In the genomic region with DNA sequence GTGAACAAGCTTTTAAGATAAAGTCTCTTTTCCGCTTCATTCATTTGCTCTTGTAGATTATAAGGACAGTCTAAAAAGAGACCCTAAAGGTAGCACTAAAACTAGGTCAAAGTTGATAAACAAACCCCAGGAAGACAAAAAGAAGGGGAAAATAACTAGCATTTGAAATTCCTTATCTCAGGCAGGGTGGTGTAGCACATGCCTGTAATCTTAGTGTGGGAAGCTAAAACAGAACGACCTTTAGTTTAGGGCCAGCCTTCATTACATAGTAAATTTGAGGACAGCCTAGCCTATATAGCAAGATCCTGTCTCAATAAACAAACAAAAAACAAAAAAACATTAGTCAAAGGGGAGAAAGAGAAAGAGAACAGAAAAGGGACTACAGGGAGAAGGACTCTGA, we compare ENCODE assay signal across 23 mouse cellular contexts. TPM values are rescaled to one million over a fixed set of nuclear protein-coding genes. Genes with fewer than 3 reads are reported as not detected.
"Had no signal": no experiment of that assay in that cellular context is flagged by ENCODE, and none has a peak within 500 bp of the region (broad histone marks: within the 10 kb centered on the region; RNA-seq: fewer than 3 reads in every experiment).

No protein-coding gene starts in this region.

- H3K4me2 ChIP-seq: lung, embryonic 15.5 days; midbrain, embryonic 12.5 days; neural tube, embryonic 13.5 days; neural tube, embryonic 15.5 days had no signal

- DNase-seq: lung, adult 2 months; lung, postnatal 14 days; lung, postnatal 36 days; midbrain, embryonic 14.5 days; retina, postnatal 1 day; right cerebral cortex, adult 18-20 months; right cerebral cortex, postnatal 25 days; right cerebral cortex, postnatal 4 days; spleen, adult 18-20 months; thymus, adult 18-20 months; thymus, postnatal 14 days; thymus, postnatal 36 days had no signal

- H3K27me3 ChIP-seq: lung, embryonic 15.5 days; megakaryocyte, embryonic 14.5 days; midbrain, embryonic 12.5 days; neural tube, embryonic 13.5 days; neural tube, embryonic 15.5 days had no signal

- H3K9me3 ChIP-seq: lung, embryonic 15.5 days; megakaryocyte, embryonic 14.5 days; midbrain, embryonic 10.5 days; midbrain, embryonic 12.5 days; neural tube, embryonic 13.5 days; neural tube, embryonic 15.5 days had no signal

- ATAC-seq: lung, postnatal 0 days; midbrain, embryonic 16.5 days had no signal

- H3K4me3 ChIP-seq: lung, embryonic 15.5 days; megakaryocyte, embryonic 14.5 days; midbrain, embryonic 10.5 days; midbrain, embryonic 12.5 days; myocyte; neural tube, embryonic 13.5 days; neural tube, embryonic 15.5 days had no signal

- H3K27ac ChIP-seq: lung, embryonic 15.5 days; macrophage; midbrain, embryonic 10.5 days; midbrain, embryonic 12.5 days; neural tube, embryonic 13.5 days; neural tube, embryonic 15.5 days had no signal

- H3K9ac ChIP-seq: lung, embryonic 15.5 days; midbrain, embryonic 12.5 days; neural tube, embryonic 13.5 days; neural tube, embryonic 15.5 days had no signal

RNA-seq across cellular contexts. Expression of a gene that starts 7.2 kb away (rescaled TPM):
- polyA plus RNA-seq: macrophage; small intestine, adult 2 months had no signal
